Mouse (Mus musculus) hindbrain, embryonic 12.5 days (tissue): ENCODE results near the gene AI661453. TPM values are rescaled to one million over a fixed set of nuclear protein-coding genes. Genes with fewer than 3 reads are reported as not detected.

Experiments
- ATAC-seq: fragments of 200-750 bp; cut with Nextera tagmentation; 2 replicates; pipeline ENCODE4 v1.8.0; 2017; ENCODE audit warnings: moderate TSS enrichment; ENCODE audit not compliant: low FRiP score
- H3K27ac ChIP-seq: fragments of 300-500 bp; sonication (generic); 2 replicates; pipeline ENCODE4 v1.5.1; 2016; ENCODE audit warnings: mild to moderate bottlenecking
- H3K27me3 ChIP-seq: fragments of 300-500 bp; sonication (generic); 2 replicates; pipeline ENCODE4 v1.6.1; 2016; ENCODE audit warnings: mild to moderate bottlenecking
- H3K36me3 ChIP-seq: fragments of 300-500 bp; sonication (generic); 2 replicates; pipeline ENCODE4 v1.6.1; 2016; ENCODE audit warnings: mild to moderate bottlenecking
- H3K4me1 ChIP-seq: fragments of 300-500 bp; sonication (generic); 2 replicates; pipeline ENCODE4 v1.6.1; 2016
- H3K4me2 ChIP-seq: fragments of 300-500 bp; sonication (generic); replicated peaks from 2 replicates; pipeline ENCODE4 v1.6.1; 2016; ENCODE audit warnings: mild to moderate bottlenecking
- H3K4me3 ChIP-seq: fragments of 300-500 bp; sonication (generic); 2 replicates; pipeline ENCODE4 v1.5.1; 2016; ENCODE audit warnings: mild to moderate bottlenecking
- H3K9ac ChIP-seq: fragments of 300-500 bp; sonication (generic); 2 replicates; pipeline ENCODE4 v1.6.1; 2016; ENCODE audit warnings: mild to moderate bottlenecking, moderate library complexity
- H3K9me3 ChIP-seq: fragments of 300-500 bp; sonication (generic); replicated peaks from 2 replicates; pipeline ENCODE4 v1.6.1; 2016; ENCODE audit warnings: mild to moderate bottlenecking
- WGBS: fragments of 180-500 bp; shearing (Covaris S2); methylation state at CpG from one replicate; pipeline ENCODE4 v1.1.7; 2016; 5-methylcytosine and 5-hydroxymethylcytosine counted together
- polyA plus RNA-seq: library from polyadenylated mRNA; unstranded; fragments of >200 nt; fragmentation: Nextera tagmentation; extraction: Ambion mirVana; gene quantifications from 2 replicates; pipeline ENCODE4 v1.2.1, GENCODE M21; 2016

Gene AI661453
- polyA plus RNA-seq, 1 experiment from 2014 or later, result 0.28 TPM

DNA sequence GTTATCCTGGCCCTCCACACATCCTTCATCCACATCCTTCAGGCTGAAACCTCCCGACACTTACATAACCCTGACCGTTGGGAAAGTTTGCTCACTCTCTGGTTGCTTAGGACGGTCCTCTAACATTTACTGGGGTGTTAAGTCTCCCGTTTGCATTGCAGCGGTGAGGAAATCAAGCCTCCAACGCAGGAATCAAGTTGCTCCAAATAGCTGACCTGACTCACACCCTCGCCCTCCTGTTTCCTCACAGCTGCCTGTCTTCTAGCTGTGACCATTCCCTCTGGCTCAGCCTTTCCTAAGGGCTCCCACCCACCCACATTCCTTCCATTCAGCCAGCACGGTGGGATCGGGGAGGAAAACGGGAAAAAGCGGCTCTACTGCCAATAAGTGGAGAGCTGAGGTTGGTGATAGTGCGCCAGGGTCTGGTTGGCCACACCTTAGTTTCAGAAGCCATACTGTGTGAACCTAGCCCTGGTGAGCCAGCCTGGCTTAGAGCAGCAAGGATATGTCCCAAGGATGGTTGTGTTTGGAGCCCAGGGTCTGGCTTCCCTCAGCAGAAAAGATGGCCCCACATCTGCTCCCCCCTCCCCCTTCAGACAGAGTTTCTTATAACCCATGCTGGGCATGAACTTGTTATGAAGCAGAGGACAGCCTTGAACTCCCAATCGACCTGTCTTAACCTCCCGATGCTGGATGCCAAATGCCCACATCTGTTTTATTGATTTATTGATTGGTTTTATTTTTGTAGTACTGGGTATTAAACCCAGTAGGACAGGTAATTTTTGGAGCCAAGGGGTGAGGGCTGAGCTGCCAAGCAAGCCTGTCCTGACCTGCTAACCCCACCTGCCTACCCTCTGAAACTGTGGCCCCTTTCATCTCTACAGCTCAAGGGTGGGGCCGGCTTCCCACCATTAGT, 36.3 kb downstream of the AI661453 start:
- no peak for ATAC-seq
- H3K4me1 ChIP-seq, result peaks cover 4% of the 10 kb centered on the region; the same call in 1 of the 2 replicates
- H3K27ac ChIP-seq, result no peak overlapping the region
- H3K4me2 ChIP-seq, result no peak overlapping the region
- no peak overlapping the region for H3K4me3 ChIP-seq
- H3K36me3 ChIP-seq, result no peaks in the 10 kb centered on the region
- whole genome bisulfite sequencing, result 45% methylated on average over 15 of the region's 15 CpGs
- no peak overlapping the region for H3K9ac ChIP-seq
- H3K27me3 ChIP-seq, result peaks cover 27% of the 10 kb centered on the region
- H3K9me3 ChIP-seq, result no peaks in the 10 kb centered on the region

DNA sequence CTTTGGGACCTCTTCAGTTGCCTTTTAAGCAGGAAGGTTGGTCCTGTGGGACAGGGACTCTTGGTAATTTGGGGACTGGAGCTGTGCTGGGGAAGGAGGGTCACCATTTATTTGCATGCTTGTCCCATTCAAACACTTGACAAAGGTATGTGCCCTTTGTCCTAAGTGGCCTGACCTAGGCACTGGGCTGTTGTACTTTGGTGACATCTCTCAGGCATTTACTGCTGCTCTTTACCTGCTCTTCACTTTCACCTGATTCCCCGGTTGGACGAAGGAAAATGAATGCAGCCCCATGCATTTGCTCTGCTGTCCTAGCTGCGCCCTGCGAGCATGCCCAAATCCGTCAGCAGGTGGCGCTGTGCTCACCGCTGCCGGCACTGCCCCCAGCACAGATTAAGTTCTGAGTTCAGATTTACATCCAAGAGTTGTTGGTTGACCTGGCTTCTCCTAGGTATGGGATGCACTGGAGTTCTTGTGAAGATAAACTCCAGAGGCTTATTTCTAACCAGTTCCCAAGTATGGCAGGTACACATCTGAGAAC, 37.1 kb downstream of the AI661453 start:
- Histone ChIP-seq H3K4me2 (no peak overlapping the region), H3K36me3 (no peaks in the 10 kb centered on the region), H3K27ac (no peak overlapping the region), H3K9me3 (no peaks in the 10 kb centered on the region), H3K27me3 (peaks cover 19% of the 10 kb centered on the region), H3K4me3 (no peak overlapping the region), H3K4me1 (no peaks in the 10 kb centered on the region), H3K9ac (no peak overlapping the region)
- WGBS, result 10% methylated on average over 8 of the region's 8 CpGs
- ATAC-seq, result no peak

DNA sequence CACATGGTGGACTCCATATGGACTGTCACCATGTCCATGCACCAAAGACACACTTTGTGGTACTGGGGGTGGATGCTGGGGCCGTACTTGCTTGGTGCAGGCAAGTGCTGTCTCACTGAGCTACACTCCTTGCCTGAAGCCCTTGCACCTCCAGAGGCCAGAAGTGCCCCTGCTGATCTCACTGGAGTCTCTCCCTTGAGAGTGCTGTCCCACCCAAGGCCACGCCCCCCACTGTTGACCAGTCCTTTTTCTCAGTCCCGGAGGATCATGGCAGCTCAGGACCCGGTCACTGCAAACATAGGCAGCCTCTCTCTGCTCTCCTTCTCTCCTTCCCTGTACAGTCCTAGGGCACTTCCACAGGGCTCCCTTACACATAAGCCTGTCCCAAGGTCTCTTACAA, 37.8 kb downstream of the AI661453 start:
- Histone ChIP-seq H3K9me3 (no peaks in the 10 kb centered on the region), H3K9ac (no peak overlapping the region), H3K36me3 (no peaks in the 10 kb centered on the region), H3K27ac (no peak overlapping the region), H3K27me3 (peaks cover 12% of the 10 kb centered on the region), H3K4me3 (no peak overlapping the region), H3K4me2 (no peak overlapping the region), H3K4me1 (no peaks in the 10 kb centered on the region)
- WGBS, result 86% methylated on average over 4 of the region's 4 CpGs
- no peak for ATAC-seq

DNA sequence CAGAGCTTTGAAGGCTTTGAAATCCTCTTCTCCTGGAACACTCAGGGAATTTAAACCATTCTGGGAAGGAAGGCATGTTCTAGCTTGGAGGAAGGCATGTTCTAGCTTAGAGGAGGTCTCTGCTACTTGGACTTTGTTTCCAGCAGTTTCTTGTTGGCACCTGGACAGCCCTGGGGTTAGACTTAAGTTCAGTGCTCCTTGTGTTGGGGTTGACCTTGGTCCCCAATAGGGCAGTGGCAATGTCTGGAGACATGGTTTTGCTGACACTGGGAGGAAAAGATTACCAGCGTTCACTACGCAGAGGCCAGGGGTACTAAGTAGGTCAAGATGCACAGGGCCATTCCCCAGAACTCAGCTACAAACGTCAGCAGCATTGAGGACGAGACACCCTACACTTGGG, 38.8 kb downstream of the AI661453 start:
- no peak overlapping the region for H3K9ac ChIP-seq
- no peak overlapping the region for H3K27ac ChIP-seq
- ATAC-seq, result no peak
- H3K36me3 ChIP-seq, result no peaks in the 10 kb centered on the region
- WGBS, result 85% methylated on average over 4 of the region's 4 CpGs
- no peak overlapping the region for H3K4me3 ChIP-seq
- H3K9me3 ChIP-seq, result no peaks in the 10 kb centered on the region
- peaks cover 2% of the 10 kb centered on the region for H3K27me3 ChIP-seq
- no peak overlapping the region for H3K4me2 ChIP-seq
- H3K4me1 ChIP-seq, result no peaks in the 10 kb centered on the region

DNA sequence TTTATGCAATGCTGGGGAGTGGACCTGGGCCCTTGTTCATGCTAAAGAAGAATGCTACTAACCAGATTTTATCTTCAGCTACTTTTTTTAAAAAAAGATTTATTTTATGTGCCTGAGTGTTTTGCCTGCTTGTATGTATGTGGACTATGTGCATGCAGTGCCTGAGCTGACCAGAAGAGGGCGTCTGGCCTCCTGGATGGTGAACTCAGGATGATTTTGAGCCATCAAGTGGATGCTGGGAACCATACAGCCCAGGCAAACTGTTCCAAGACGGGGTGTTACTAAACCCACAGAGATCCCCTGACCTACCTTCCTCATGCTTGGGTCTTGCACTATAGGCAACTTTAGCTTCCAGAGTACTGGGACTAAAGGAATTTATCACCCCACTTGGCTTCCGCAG, 39.3 kb downstream of the AI661453 start:
- Histone ChIP-seq H3K27ac (no peak overlapping the region), H3K36me3 (no peaks in the 10 kb centered on the region), H3K4me3 (no peak overlapping the region), H3K9me3 (no peaks in the 10 kb centered on the region), H3K4me2 (no peak overlapping the region), H3K27me3 (no peaks in the 10 kb centered on the region), H3K4me1 (no peaks in the 10 kb centered on the region), H3K9ac (no peak overlapping the region)
- ATAC-seq, result no peak
- 62% methylated on average over 3 of the region's 3 CpGs for WGBS

DNA sequence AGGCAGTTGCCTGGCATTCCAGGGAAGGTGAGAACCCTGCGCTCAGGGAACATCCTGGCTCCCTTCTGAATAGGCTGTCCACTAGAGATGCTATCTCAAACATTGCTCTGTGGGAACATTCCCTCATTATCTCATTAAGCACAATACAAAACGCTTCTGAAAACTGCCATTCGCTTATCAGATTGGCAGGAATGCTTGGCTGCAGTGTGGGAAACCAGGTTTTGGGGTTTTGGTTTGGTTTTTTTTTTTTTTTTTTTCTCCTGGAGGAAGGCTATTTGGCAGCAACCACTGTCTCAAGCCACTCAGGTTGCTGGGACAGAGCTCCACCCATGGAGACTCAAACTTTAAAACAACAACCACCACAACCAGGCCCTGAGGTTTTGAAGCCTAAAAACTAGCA, 43.5 kb downstream of the AI661453 start:
- no peak for ATAC-seq
- Histone ChIP-seq H3K4me3 (no peak overlapping the region), H3K27ac (no peak overlapping the region), H3K4me1 (peaks cover 5% of the 10 kb centered on the region), H3K9me3 (no peaks in the 10 kb centered on the region), H3K4me2 (no peak overlapping the region), H3K9ac (no peak overlapping the region), H3K36me3 (no peaks in the 10 kb centered on the region), H3K27me3 (no peaks in the 10 kb centered on the region)
- WGBS, result 78% methylated on average over 3 of the region's 3 CpGs

DNA sequence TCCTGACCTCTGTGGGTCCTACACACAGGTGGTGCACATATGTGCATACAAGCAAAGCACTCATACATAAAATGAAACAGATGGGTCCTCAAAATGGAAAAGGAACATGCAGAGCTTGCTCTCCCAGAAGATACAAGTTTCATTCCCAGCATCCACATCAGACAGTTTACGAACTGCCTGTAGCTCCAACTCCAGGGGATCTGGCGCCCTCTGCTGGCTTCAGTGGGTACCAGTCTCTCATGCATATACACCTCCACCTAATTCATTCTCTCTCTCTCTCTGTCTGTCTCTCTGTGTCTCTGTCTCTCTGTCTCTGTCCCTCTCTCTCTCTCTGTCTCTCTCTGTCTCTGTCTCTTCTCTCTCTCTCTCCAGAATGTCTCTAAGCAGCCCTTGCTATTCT, 46.0 kb downstream of the AI661453 start:
- Histone ChIP-seq H3K4me3 (no peak overlapping the region), H3K27me3 (no peaks in the 10 kb centered on the region), H3K36me3 (peaks cover under 1% of the 10 kb centered on the region; the same call in 1 of the 2 replicates), H3K4me1 (peaks cover 14% of the 10 kb centered on the region), H3K27ac (no peak overlapping the region), H3K4me2 (no peak overlapping the region), H3K9ac (no peak overlapping the region), H3K9me3 (no peaks in the 10 kb centered on the region)
- 41% methylated on average over 2 of the region's 2 CpGs for WGBS
- ATAC-seq, result no peak

DNA sequence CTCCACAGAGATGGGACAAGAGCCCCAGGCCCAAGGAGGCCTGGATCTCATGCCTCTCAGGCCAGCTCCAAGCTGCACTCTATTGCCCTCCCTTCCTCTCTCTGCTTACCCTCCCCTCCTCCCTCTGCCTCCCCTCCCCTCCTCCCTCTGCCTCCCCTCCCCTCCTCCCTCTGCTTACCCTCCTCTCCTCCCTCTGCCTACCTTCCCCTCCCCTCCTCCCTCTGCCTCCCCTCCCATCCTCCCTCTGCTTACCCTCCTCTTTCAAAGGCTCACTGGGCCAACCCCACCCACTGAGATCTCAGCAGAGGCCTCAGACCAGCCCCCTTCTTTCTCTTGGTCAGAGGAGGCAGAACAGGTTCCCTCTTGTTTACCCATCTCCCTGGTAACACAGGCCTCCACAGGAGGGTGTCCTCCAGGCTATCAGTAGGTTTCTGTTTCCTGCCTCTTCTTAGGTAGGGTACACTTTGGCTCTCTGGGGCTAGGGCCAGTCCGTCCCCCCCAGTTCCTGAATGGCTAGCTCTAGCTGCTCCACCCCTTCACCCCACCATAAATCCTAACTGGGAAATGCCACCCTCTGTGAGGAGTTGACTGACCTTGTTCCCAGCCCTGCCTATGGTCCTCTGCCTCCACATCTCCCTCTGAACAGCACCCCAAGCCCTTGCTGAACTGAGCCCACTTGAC, 48.0 kb downstream of the AI661453 start:
- H3K9me3 ChIP-seq, result no peaks in the 10 kb centered on the region
- H3K9ac ChIP-seq, result no peak overlapping the region
- peaks cover 15% of the 10 kb centered on the region for H3K36me3 ChIP-seq
- peaks cover 14% of the 10 kb centered on the region for H3K4me1 ChIP-seq
- WGBS, result 14% methylated on average over 1 of the region's 1 CpGs
- H3K4me3 ChIP-seq, result no peak overlapping the region
- peak overlapping the region; percentile 23 for H3K27ac ChIP-seq
- ATAC-seq, result peak; percentile 38; the same call in 1 of the 2 replicates
- H3K4me2 ChIP-seq, result no peak overlapping the region
- no peaks in the 10 kb centered on the region for H3K27me3 ChIP-seq

DNA sequence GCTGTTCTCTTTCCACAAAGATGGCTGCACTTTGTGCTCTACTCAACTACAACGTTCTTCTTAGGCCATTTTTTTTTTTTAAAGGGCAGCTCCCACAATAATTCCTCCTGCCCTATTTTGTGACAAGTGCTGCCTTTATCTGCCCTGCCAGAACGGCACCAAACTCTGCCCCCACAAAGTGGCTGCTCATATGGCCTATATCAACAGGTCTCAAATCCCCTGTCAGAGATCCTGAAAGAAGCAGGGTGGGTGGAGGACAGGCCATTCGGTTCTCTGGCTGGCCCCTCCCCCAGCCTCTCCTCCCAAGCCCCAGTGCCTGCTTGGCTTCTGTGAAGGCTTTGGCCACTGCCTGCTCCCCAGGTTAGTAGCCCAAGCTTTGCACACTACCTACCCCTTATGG, 48.6 kb downstream of the AI661453 start:
- H3K36me3 ChIP-seq, result peaks cover 21% of the 10 kb centered on the region
- H3K9ac ChIP-seq, result no peak overlapping the region
- ATAC-seq, result no peak
- 14% methylated on average over 3 of the region's 3 CpGs for WGBS
- no peaks in the 10 kb centered on the region for H3K27me3 ChIP-seq
- H3K4me2 ChIP-seq, result no peak overlapping the region
- H3K9me3 ChIP-seq, result no peaks in the 10 kb centered on the region
- peaks cover 14% of the 10 kb centered on the region for H3K4me1 ChIP-seq
- peak overlapping the region; percentile 30 for H3K27ac ChIP-seq
- H3K4me3 ChIP-seq, result no peak overlapping the region

DNA sequence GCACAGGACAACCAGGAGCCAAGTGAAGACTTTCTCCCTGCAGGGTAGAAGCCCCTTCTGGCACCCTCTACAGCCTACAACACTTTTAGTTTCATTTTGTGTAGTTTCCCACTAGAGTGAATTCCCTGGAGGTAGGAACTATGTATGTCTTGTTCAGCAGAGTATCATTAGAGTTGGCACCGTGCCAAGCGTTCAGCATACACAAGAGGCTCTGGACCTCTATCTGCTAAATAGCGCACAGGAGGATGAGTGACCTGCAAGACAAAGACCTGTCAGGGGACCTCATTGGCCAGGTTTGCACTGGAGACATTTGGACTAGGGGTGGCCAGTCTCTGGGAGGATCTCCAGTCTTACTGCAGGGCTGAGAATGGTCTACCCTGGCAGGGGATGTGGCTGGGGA, 49.4 kb downstream of the AI661453 start:
- peaks cover 14% of the 10 kb centered on the region for H3K4me1 ChIP-seq
- no peaks in the 10 kb centered on the region for H3K9me3 ChIP-seq
- peak overlapping the region; percentile 30; the same call in 1 of the 2 replicates for H3K27ac ChIP-seq
- H3K36me3 ChIP-seq, result peaks cover 29% of the 10 kb centered on the region
- no peak overlapping the region for H3K4me3 ChIP-seq
- no peak overlapping the region for H3K4me2 ChIP-seq
- no peak; the same call in 1 of the 2 replicates for ATAC-seq
- WGBS, result 84% methylated on average over 3 of the region's 3 CpGs
- no peaks in the 10 kb centered on the region for H3K27me3 ChIP-seq
- H3K9ac ChIP-seq, result no peak overlapping the region

DNA sequence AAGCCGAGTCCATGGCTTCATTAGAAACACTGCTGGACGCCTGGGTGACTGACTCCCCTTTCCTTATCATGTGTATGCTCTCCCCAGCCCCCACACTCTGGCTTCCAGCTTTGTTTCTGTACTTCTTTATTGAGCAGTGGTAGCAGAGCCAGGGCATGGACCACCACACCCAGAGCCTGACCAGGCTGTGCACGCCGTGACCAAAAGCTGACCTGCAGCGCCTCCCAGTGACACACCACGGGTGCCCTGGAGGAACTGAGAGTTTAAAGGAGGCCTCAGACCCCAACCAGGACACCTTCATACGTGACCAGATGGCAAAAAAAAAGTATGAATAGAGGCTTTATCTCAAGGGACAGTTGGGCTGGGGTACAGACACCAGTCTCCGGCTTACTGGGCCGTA, 54.4 kb downstream of the AI661453 start:
- Histone ChIP-seq H3K27ac (no peak overlapping the region), H3K4me1 (no peaks in the 10 kb centered on the region), H3K4me3 (no peak overlapping the region), H3K9ac (no peak overlapping the region), H3K9me3 (no peaks in the 10 kb centered on the region), H3K4me2 (no peak overlapping the region), H3K27me3 (no peaks in the 10 kb centered on the region), H3K36me3 (peaks cover 77% of the 10 kb centered on the region)
- no peak for ATAC-seq
- WGBS, result 84% methylated on average over 9 of the region's 9 CpGs

DNA sequence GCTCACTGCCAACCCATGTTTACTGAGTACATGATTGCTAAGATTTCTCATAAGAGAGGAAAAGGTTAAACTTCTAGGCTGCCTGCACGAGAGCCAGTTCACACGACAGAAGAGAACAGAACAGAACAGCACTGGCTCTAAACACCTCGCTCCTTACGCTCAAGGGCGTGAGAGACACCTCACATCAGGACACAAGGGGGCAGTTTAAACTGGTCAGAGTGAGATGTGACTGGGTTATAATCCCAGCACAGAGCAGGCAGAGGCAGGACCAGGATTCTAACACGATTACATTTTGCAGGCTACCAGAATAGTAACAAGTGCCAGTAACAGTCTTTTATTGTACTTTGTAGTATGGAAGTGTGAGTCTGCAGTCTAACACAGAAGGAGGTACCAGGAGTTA, 56.3 kb downstream of the AI661453 start:
- WGBS, result 90% methylated on average over 6 of the region's 6 CpGs
- ATAC-seq, result no peak
- Histone ChIP-seq H3K27me3 (no peaks in the 10 kb centered on the region), H3K4me1 (no peaks in the 10 kb centered on the region), H3K4me2 (no peak overlapping the region), H3K36me3 (peaks cover 88% of the 10 kb centered on the region), H3K9ac (no peak overlapping the region), H3K9me3 (no peaks in the 10 kb centered on the region), H3K27ac (no peak overlapping the region), H3K4me3 (no peak overlapping the region)
